Mouse (Mus musculus): Measurements from ENCODE around the gene Hydin.
"Not testable (repeated sequence)": the region's sequence is repeated elsewhere in the genome, so short reads cannot be mapped to it uniquely, and the experiment has no call there.

The Hydin gene

GRCm38 (mm10) chr8:110530008-110530762 lies 263.4 kb downstream of the Hydin start:
- no peak for DNase-seq

- no peak for DNase-seq
Measured at GRCm38 (mm10) chr8:110533781-110534180, 267.0 kb downstream of the Hydin start.

- DNase-seq: no peak
Measured at GRCm38 (mm10) chr8:110537849-110538248, 271.1 kb downstream of the Hydin start.

GRCm38 (mm10) chr8:110550343-110550742 lies 283.6 kb downstream of the Hydin start:
- DNase-seq: no peak

GRCm38 (mm10) chr8:110552111-110552510 lies 285.3 kb downstream of the Hydin start:
- DNase-seq: not testable (repeated sequence)

GRCm38 (mm10) chr8:110592641-110593040 lies 325.9 kb downstream of the Hydin start:
- no peak for DNase-seq

- DNase-seq: no peak
Measured at GRCm38 (mm10) chr8:110594164-110594563, 327.4 kb downstream of the Hydin start.

- DNase-seq: peak; percentile 82
Measured at GRCm38 (mm10) chr8:110604556-110604955, 337.8 kb downstream of the Hydin start.

- DNase-seq: peak; percentile 6
Measured at GRCm38 (mm10) chr8:110605401-110606015, 338.7 kb downstream of the Hydin start.

GRCm38 (mm10) chr8:110615730-110616129 lies 349.0 kb downstream of the Hydin start:
- no peak for DNase-seq

GRCm38 (mm10) chr8:110617801-110618358 lies 351.1 kb downstream of the Hydin start:
- no peak for DNase-seq

- DNase-seq: peak; percentile 97
Measured at GRCm38 (mm10) chr8:110618391-110619207, 351.8 kb downstream of the Hydin start, which contains the start of gene Vac14. Vac14 (plus strand) TSS chr8:110618585.

- peak; percentile 14 for DNase-seq
Measured at GRCm38 (mm10) chr8:110619208-110619574, 352.4 kb downstream of the Hydin start.

- DNase-seq: no peak
Measured at GRCm38 (mm10) chr8:110619919-110620318, 353.1 kb downstream of the Hydin start.

- no peak for DNase-seq
Measured at GRCm38 (mm10) chr8:110626431-110626830, 359.7 kb downstream of the Hydin start.

- peak; percentile 70 for DNase-seq
Measured at GRCm38 (mm10) chr8:110629245-110630063, 362.7 kb downstream of the Hydin start.

- DNase-seq: no peak
Measured at GRCm38 (mm10) chr8:110630079-110630478, 363.3 kb downstream of the Hydin start.

GRCm38 (mm10) chr8:110630571-110631071 lies 363.8 kb downstream of the Hydin start:
- DNase-seq: peak; percentile 17

GRCm38 (mm10) chr8:110631201-110631600 lies 364.4 kb downstream of the Hydin start:
- no peak for DNase-seq

- no peak for DNase-seq
Measured at GRCm38 (mm10) chr8:110633814-110634213, 367.0 kb downstream of the Hydin start.

GRCm38 (mm10) chr8:110636182-110636581 lies 369.4 kb downstream of the Hydin start:
- peak; percentile 18 for DNase-seq

- DNase-seq: no peak
Measured at GRCm38 (mm10) chr8:110642331-110642730, 375.6 kb downstream of the Hydin start.
